Mouse (Mus musculus): ENCODE measurements around the gene Dnpep. TPM values are rescaled to one million over a fixed set of nuclear protein-coding genes. Genes with fewer than 3 reads are reported as not detected.

Dnpep gene
- polyA plus RNA-seq, 1 experiment, result 124 TPM

GRCm38 (mm10) chr1:75264091-75264880 is 53.5 kb downstream of the Dnpep start, which contains the start of gene Ptprn:
Gene Ptprn (minus strand): TSS chr1:75264502.
- DNase-seq (ENCODE audit: low spot score), result no peak

GRCm38 (mm10) chr1:75262969-75263951 is 54.5 kb downstream of the Dnpep start:
- DNase-seq (ENCODE audit: low spot score), result no peak

GRCm38 (mm10) chr1:75261278-75261677 is 56.5 kb downstream of the Dnpep start:
- no peak for DNase-seq (ENCODE audit: low spot score)

Other genes starting within 250 kb of the Dnpep start
- gene Nhej1, start 192.8 kb downstream of the Dnpep start, polyA plus RNA-seq (2012; rRNA removed), result 3.4 and 4.3 TPM in 2 replicates
- gene Slc23a3, start 184.1 kb downstream of the Dnpep start, polyA plus RNA-seq (2012; rRNA removed), result 0.91 and 1.2 TPM in 2 replicates
- gene Cnppd1, start 175.3 kb downstream of the Dnpep start, polyA plus RNA-seq (2012; rRNA removed), result 50.8 and 51.7 TPM in 2 replicates
- gene Retreg2, start 175.2 kb downstream of the Dnpep start, polyA plus RNA-seq (2012; rRNA removed), result 60.5 and 61.5 TPM in 2 replicates
- 37.7 and 45.2 TPM in 2 replicates for gene Zfand2b, start 149.3 kb downstream of the Dnpep start, polyA plus RNA-seq (2012; rRNA removed)
- gene Abcb6, start 137.6 kb downstream of the Dnpep start, polyA plus RNA-seq (2012; rRNA removed), result 11.2 and 13.4 TPM in 2 replicates
- 33.5 and 39.1 TPM in 2 replicates for gene Ankzf1, start 125.8 kb downstream of the Dnpep start, polyA plus RNA-seq (2012; rRNA removed)
- 30.4 and 36.3 TPM in 2 replicates for gene Atg9a, start 125.8 kb downstream of the Dnpep start, polyA plus RNA-seq (2012; rRNA removed)
- gene Glb1l, start 107.2 kb downstream of the Dnpep start, polyA plus RNA-seq (2012; rRNA removed), result 28.9 and 33.6 TPM in 2 replicates
- gene Stk16, start 107.2 kb downstream of the Dnpep start, polyA plus RNA-seq (2012; rRNA removed), result 149 and 188 TPM in 2 replicates
- gene Tuba4a, start 98.1 kb downstream of the Dnpep start, polyA plus RNA-seq (2012; rRNA removed), result 29.2 and 60.9 TPM in 2 replicates
- gene A630095N17Rik, start 85.9 kb downstream of the Dnpep start, polyA plus RNA-seq (2012; rRNA removed), result not detected in 2 replicates
- gene Dnajb2, start 81.6 kb downstream of the Dnpep start, polyA plus RNA-seq (2012; rRNA removed), result 34.6 and 37.8 TPM in 2 replicates
- gene Ptprn, start 53.5 kb downstream of the Dnpep start, polyA plus RNA-seq (2012; rRNA removed), result 0.40 and 0.65 TPM in 2 replicates
- 0.31 and 0.52 TPM in 2 replicates for gene Resp18, start 39.6 kb downstream of the Dnpep start, polyA plus RNA-seq (2012; rRNA removed)
- gene Des, start 42.3 kb upstream of the Dnpep start, polyA plus RNA-seq (2012; rRNA removed), result 1,825 and 2,682 TPM in 2 replicates
- 91.1 and 102 TPM in 2 replicates for gene Speg, start 57.3 kb upstream of the Dnpep start, polyA plus RNA-seq (2012; rRNA removed)
- 140 and 188 TPM in 2 replicates for gene Gmppa, start 117.9 kb upstream of the Dnpep start, polyA plus RNA-seq (2012; rRNA removed)
- 0.03 and 0.06 TPM in 2 replicates for gene Asic4, start 132.4 kb upstream of the Dnpep start, polyA plus RNA-seq (2012; rRNA removed)
- 65.0 and 69.4 TPM in 2 replicates for gene Chpf, start 161.3 kb upstream of the Dnpep start, polyA plus RNA-seq (2012; rRNA removed)
- 1.1 and 1.6 TPM in 2 replicates for gene Tmem198, start 161.5 kb upstream of the Dnpep start, polyA plus RNA-seq (2012; rRNA removed)
- 30.0 and 30.7 TPM in 2 replicates for gene Obsl1, start 188.5 kb upstream of the Dnpep start, polyA plus RNA-seq (2012; rRNA removed)
- 19.6 and 23.9 TPM in 2 replicates for gene Inha, start 189.1 kb upstream of the Dnpep start, polyA plus RNA-seq (2012; rRNA removed)
- gene Stk11ip, start 203.5 kb upstream of the Dnpep start, polyA plus RNA-seq (2012; rRNA removed), result 19.0 and 19.7 TPM in 2 replicates
- gene Slc4a3, start 228.3 kb upstream of the Dnpep start, polyA plus RNA-seq (2012; rRNA removed), result 31.5 and 33.4 TPM in 2 replicates

All from urinary bladder, adult 2 months (tissue).